Mouse (Mus musculus): ENCODE measurements around the gene Timm22.

Gene Timm22

GRCm38 (mm10) chr11:76429966-76430631, 23.3 kb downstream of the Timm22 start:
- DNase-seq (ENCODE audit: low spot score) = peak; percentile 42

- DNase-seq (ENCODE audit: low spot score) = no peak
Observed at GRCm38 (mm10) chr11:76436009-76436408, 29.3 kb downstream of the Timm22 start.

- peak; percentile 50 for DNase-seq (ENCODE audit: low spot score)
Observed at GRCm38 (mm10) chr11:76436864-76437437, 30.2 kb downstream of the Timm22 start.

- no peak for DNase-seq (ENCODE audit: low spot score)
Observed at GRCm38 (mm10) chr11:76439666-76440065, 32.9 kb downstream of the Timm22 start.

DNA sequence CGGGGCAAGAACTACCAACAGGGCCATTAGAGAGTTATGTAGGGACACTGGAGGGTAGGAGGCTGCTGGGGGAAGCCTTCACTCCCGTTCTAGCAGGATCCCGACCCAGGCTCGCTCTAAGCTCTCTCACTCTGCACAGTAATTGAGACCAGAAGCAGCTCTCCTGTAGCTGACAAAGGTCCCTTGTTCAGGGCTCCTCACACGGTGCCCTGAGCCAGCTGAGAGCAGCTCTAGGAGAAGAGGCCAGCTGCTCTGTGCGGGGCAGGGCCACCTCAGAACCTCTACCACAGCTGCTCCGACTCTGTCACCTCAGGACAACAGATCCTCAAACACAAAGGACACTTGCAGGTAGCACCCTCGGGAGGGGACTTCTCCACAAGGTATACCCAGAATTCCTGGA, 38.7 kb downstream of the Timm22 start:
- no peak for DNase-seq (ENCODE audit: low spot score)

DNA sequence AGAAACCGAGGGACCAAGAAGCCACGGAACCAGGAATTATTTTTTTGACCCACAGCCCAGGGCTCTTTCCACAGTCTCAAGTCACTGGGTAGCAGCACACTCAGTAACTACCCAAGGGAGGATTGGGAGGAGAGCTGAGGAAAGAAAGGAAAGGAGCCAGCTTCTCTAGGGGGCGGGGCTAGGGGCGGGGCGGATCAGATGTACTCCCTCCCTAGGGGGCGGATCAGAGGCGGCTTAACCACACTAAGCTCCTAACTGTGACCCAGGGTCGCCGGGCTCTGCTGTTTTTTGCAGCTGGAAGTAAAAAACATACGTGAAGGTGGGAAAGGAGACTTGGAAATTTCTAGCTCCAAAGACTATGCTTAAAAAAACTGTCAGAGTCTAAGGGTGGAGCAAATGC, 39.5 kb downstream of the Timm22 start:
- no peak for DNase-seq (ENCODE audit: low spot score)

- peak; percentile 54 for DNase-seq (ENCODE audit: low spot score)
Observed at GRCm38 (mm10) chr11:76449520-76450201, 42.9 kb downstream of the Timm22 start.

- no peak for DNase-seq (ENCODE audit: low spot score)
Observed at GRCm38 (mm10) chr11:76450202-76450561, 43.4 kb downstream of the Timm22 start.

DNA sequence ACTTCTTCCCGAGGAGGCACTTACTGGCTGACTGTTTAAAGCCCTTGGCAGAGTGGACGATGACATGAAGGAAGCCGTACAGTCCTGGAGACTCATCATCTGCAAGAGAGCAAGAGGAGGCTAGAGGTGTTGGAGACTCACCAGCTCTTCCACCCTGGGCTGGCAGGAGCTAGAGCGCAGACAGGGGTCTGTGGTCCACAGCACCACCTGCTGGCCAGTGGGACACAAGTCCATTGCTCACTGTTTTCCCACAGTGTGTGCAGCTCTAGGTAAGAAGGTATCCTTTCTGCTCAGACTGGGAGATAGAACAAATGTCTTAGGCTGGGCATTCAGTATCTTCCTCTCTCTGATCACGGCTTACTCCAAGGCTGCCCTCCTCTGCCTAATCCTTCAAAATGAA, 47.7 kb downstream of the Timm22 start:
- peak; percentile 72 for DNase-seq (ENCODE audit: low spot score)

- DNase-seq (ENCODE audit: low spot score) = peak; percentile 80
Observed at GRCm38 (mm10) chr11:76456233-76456632, 49.5 kb downstream of the Timm22 start.

DNA sequence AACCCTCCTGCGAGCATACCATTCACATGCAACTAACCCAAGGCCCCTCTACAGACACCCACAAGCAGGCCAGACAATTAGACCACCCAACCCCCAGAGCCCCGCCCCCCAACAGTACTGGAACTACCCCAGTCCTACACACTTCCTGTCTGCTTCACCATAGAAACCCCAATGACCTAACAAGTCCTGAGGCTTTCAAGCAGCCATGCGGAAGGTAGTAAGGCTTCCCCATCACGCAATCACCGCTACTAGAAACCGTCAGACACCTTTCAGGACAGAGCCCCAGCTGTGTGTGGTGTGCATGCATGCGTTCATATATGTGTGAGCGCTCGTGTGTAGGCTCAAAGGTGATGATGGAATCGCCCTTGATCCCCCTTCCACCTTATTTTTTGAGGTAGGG, 50.1 kb downstream of the Timm22 start:
- no peak for DNase-seq (ENCODE audit: low spot score)

- no peak for DNase-seq (ENCODE audit: low spot score)
Observed at GRCm38 (mm10) chr11:76458730-76459129, 52.0 kb downstream of the Timm22 start.

DNA sequence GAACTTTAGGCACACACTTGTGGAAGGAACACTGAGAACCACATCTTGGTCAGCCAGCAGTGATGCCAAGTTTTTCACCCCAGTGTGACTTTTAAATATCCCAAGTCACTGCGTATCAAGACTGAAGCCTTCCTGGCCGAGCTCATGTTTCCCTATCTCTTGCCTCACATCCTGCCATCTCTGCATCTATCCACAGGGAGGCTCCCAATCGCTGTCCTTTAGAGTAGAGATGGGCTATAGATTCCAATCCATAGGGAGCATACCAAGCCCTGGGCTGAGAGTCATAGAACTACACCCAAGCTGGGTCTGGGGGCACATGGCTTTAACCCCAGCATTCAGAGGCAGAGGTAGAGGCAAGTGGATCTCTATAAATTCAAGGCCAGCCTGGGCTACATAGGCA, 52.7 kb downstream of the Timm22 start:
- no peak for DNase-seq (ENCODE audit: low spot score)

DNA sequence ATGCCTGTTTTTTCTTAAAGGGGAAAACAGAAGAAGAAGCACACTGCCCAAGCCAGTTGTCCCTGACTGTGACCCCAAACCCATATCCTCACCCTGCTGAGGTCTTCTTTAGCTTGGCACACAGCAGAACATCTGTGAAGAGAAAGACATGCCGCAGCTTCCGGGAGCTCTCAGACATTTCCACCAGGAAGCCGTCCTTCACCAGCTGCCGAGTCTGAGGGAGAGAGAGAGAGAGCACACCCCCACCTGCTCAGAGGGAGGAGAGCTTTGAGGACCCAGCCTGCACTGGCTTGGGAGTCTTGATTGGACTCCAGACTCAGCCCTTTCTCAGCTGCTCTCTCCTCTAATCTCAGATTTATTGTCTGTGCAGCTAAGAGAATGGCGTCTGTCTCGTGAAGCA, 54.4 kb downstream of the Timm22 start:
- no peak for DNase-seq (ENCODE audit: low spot score)

GRCm38 (mm10) chr11:76461696-76462095, 54.9 kb downstream of the Timm22 start:
- DNase-seq (ENCODE audit: low spot score) = no peak

GRCm38 (mm10) chr11:76465879-76466278, 59.1 kb downstream of the Timm22 start:
- DNase-seq (ENCODE audit: low spot score) = no peak
